Comparison of ENCODE assay signal across 8 mouse cellular contexts in the genomic region with DNA sequence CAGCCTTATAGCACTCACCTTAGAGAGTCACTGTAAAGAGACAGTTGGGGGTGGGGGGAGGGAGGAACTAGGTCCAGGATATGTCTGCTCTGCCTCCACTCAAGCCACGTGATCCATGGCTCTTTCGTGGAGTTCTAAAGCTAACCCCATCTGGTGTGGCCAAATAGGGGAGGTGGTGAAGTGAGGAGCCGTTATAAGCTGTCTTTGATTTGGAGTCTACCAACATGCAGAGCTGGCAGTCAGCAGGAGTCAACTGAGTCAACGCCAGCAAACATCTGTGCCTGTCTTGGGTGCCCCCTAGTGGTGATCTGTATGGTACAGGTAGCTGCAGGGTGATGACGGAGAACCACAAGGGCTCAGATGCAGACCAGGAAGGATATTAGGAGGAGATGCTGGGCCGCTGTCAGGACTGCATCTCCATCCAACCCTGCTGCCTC. TPM values are rescaled to one million over a fixed set of nuclear protein-coding genes. Genes with fewer than 3 reads are reported as not detected.
DNase-seq lines count a peak whose midpoint lies in the region; ATAC-seq and TF ChIP-seq lines count a peak whose summit lies in the region.

No protein-coding gene starts in this region.

- intact Hi-C loops in left cerebral cortex, postnatal 10 days (cut with DNase I): no loop called here

- H3K9me3 ChIP-seq in heart, embryonic 11.5 days (replicated peaks; ENCODE audit: control insufficient read depth, low read length): no peaks in the 10 kb centered on the region

- DNase-seq in heart, adult 11 months: peak; percentile 96
- peak; percentile 88 to 90 for DNase-seq in cerebellum, postnatal 10 days
- DNase-seq in frontal cortex, postnatal 25 days (ENCODE audit: low spot score in 2 of 2): peak; percentile 29 to 58
- peak; percentile 61 for DNase-seq in hindlimb bud, embryonic 11.5 days (ENCODE audit: extremely low spot score, low read depth, low spot score)
- DNase-seq in left cerebral cortex, postnatal 10 days (ENCODE audit: extremely low spot score in 1 of 2, low spot score in 2 of 2): peak; percentile 49 to 71

- no peak for TF ChIP-seq POLR2A in small intestine, adult 2 months (IDR thresholded peaks at IDR 0.05; ENCODE audit: low read depth, low read length)

- WGBS in heart, embryonic 11.5 days (ENCODE audit: insufficient replicate concordance): 9% methylated on average over 6 of the region's 6 CpGs
- 23% methylated on average over 6 of the region's 6 CpGs for WGBS in small intestine, adult 2 months

- H3K27ac ChIP-seq in heart, embryonic 11.5 days (ENCODE audit: low read depth, low read length): no peak overlapping the region
- H3K27ac ChIP-seq in small intestine, adult 2 months (ENCODE audit: insufficient read depth, low read depth, low read length): no peak overlapping the region

- no peak for ATAC-seq in heart, embryonic 11.5 days (replicated peaks; ENCODE audit: insufficient number of reproducible peaks, low FRiP score, low TSS enrichment)
- peak; percentile 86 for ATAC-seq in megakaryocyte-erythroid progenitor cell, adult 5-6 weeks (replicated peaks; ENCODE audit: low FRiP score, low TSS enrichment, poor library complexity, severe bottlenecking)

- TF ChIP-seq CTCF in small intestine, adult 2 months (IDR thresholded peaks at IDR 0.05; ENCODE audit: extremely low read depth, insufficient read length, insufficient replicate concordance, low read depth, low read length): peak; percentile 92; the same call in 1 of the 2 replicates

- no peaks in the 10 kb centered on the region for H3K27me3 ChIP-seq in heart, embryonic 11.5 days (ENCODE audit: control insufficient read depth, insufficient read depth, low read length)
- no peaks in the 10 kb centered on the region for H3K27me3 ChIP-seq in small intestine, adult 2 months (ENCODE audit: control insufficient read depth, insufficient read depth, low read length)

- H3K36me3 ChIP-seq in heart, embryonic 11.5 days (ENCODE audit: control insufficient read depth, insufficient read depth, low read length): no peaks in the 10 kb centered on the region
- no peaks in the 10 kb centered on the region for H3K36me3 ChIP-seq in small intestine, adult 2 months (ENCODE audit: control insufficient read depth, insufficient read depth, low read length)

- H3K9ac ChIP-seq in heart, embryonic 11.5 days (ENCODE audit: low read depth, low read length): no peak overlapping the region

- no peak overlapping the region for H3K4me2 ChIP-seq in heart, embryonic 11.5 days

- no peak overlapping the region for H3K4me3 ChIP-seq in heart, embryonic 11.5 days (ENCODE audit: low read depth, low read length)
- no peak overlapping the region for H3K4me3 ChIP-seq in small intestine, adult 2 months (ENCODE audit: low read depth, low read length)

- H3K4me1 ChIP-seq in heart, embryonic 11.5 days (ENCODE audit: control insufficient read depth, insufficient read depth, low read length): peaks cover 17% of the 10 kb centered on the region; the same call in 1 of the 2 replicates
- H3K4me1 ChIP-seq in small intestine, adult 2 months (ENCODE audit: control insufficient read depth, insufficient read depth, insufficient read length, low read length): peaks cover 2% of the 10 kb centered on the region

RNA-seq across cellular contexts. Expression of a gene that starts 29.5 kb away (rescaled TPM):
- polyA plus RNA-seq in heart, embryonic 11.5 days (2014; fragmentation: Nextera tagmentation; extraction: Ambion mirVana): 12.9 and 15.8 TPM in 2 replicates
- total RNA-seq in left cerebral cortex, postnatal 10 days (2021): 1 to 10 TPM; 1.6 to 2.3 TPM
- 23.5 and 37.1 TPM in 2 replicates for total RNA-seq in megakaryocyte-erythroid progenitor cell, adult 5-6 weeks (2014; fragmentation: Nextera tagmentation)
- total RNA-seq in megakaryocyte-erythroid progenitor cell, adult 5-6 weeks (2017): 27.3 and 30.1 TPM in 2 replicates
- 0.89 and 1.1 TPM in 2 replicates for polyA plus RNA-seq in small intestine, adult 2 months (2012; rRNA removed)

RNA-seq across cellular contexts. Expression of a gene that starts 30.4 kb away (rescaled TPM):
- polyA plus RNA-seq in heart, embryonic 11.5 days (2014; fragmentation: Nextera tagmentation; extraction: Ambion mirVana): 0.26 and 0.45 TPM in 2 replicates
- total RNA-seq in left cerebral cortex, postnatal 10 days (2021): under 1 TPM; 0.10 to 0.30 TPM
- 0.15 TPM in 1 of 2 replicates, not detected in the other for total RNA-seq in megakaryocyte-erythroid progenitor cell, adult 5-6 weeks (2014; fragmentation: Nextera tagmentation)
- 0.30 TPM in 1 of 2 replicates, not detected in the other for total RNA-seq in megakaryocyte-erythroid progenitor cell, adult 5-6 weeks (2017)
- polyA plus RNA-seq in small intestine, adult 2 months (2012; rRNA removed): 1.2 and 1.8 TPM in 2 replicates

Comparison
In these comparisons a context has a peak if more than half of its experiments do, and no peak if none do; other contexts are left out.
1. DNase-seq: peak in every context shown above with its lines; median percentile 96 in heart, adult 11 months; 89 in cerebellum, postnatal 10 days; 61 in hindlimb bud, embryonic 11.5 days; 60 in left cerebral cortex, postnatal 10 days; 44 in frontal cortex, postnatal 25 days.
2. RNA of a gene that starts 29.5 kb away (total RNA-seq): 23.5 to 37.1 TPM in megakaryocyte-erythroid progenitor cell, adult 5-6 weeks; 1.6 to 2.3 TPM in left cerebral cortex, postnatal 10 days; every median in the first group is over 4 times any median in the second.